Mouse (Mus musculus): ENCODE data around the gene Mad2l1bp.

- no peak for TF ChIP-seq CTCF (IDR thresholded peaks at IDR 0.05; ENCODE audit: insufficient read depth, low read length)
- TF ChIP-seq POLR2A (IDR thresholded peaks at IDR 0.05; ENCODE audit: borderline replicate concordance, extremely low read depth, low read depth, low read length), result no peak
Measured at GRCm38 (mm10) chr17:46159236-46159635, 5.9 kb upstream of the Mad2l1bp start.
